Comparison of ENCODE assay signal across 40 mouse cellular contexts in genomic region chr3:26637402-26637801, GRCm38 (mm10). TPM values are rescaled to one million over a fixed set of nuclear protein-coding genes. Genes with fewer than 3 reads are reported as not detected.
"Had no signal": no experiment of that assay in that cellular context is flagged by ENCODE, and none has a peak within 500 bp of the region (broad histone marks: within the 10 kb centered on the region; RNA-seq: fewer than 3 reads in every experiment).

Spata16 (plus strand) TSS chr3:26637620.

- DNase-seq: gastrocnemius, adult 2 months; gastrocnemius, postnatal 10 days; gastrocnemius, postnatal 25 days; heart, adult 18-20 months; heart, postnatal 10 days; heart, postnatal 4 days; kidney, adult 18-20 months; kidney, adult 8-10 months; kidney, postnatal 10 days; kidney, postnatal 25 days; kidney, postnatal 4 days; left cerebral cortex, postnatal 4 days had no signal

- H3K4me1 ChIP-seq: heart, embryonic 10.5 days; heart, embryonic 12.5 days; intestine, embryonic 15.5 days; limb, embryonic 15.5 days; liver, embryonic 12.5 days had no signal

- H3K36me3 ChIP-seq: heart, embryonic 10.5 days; heart, embryonic 12.5 days; hindbrain, embryonic 10.5 days; hindbrain, embryonic 12.5 days; intestine, embryonic 15.5 days; limb, embryonic 13.5 days; limb, embryonic 15.5 days; liver, embryonic 12.5 days had no signal

- H3K27ac ChIP-seq: gastrocnemius, adult 2 months; heart, embryonic 10.5 days; hindbrain, embryonic 10.5 days; hindbrain, embryonic 12.5 days; hindbrain, embryonic 14.5 days; intestine, embryonic 15.5 days; left cerebral cortex, adult 2 months; limb, embryonic 13.5 days; limb, embryonic 15.5 days; liver, embryonic 12.5 days; liver, embryonic 14.5 days had no signal

- H3K4me3 ChIP-seq: gastrocnemius, adult 2 months; heart, embryonic 10.5 days; heart, embryonic 12.5 days; hindbrain, embryonic 10.5 days; hindbrain, embryonic 12.5 days; intestine, embryonic 15.5 days; left cerebral cortex, adult 2 months; limb, embryonic 13.5 days; limb, embryonic 15.5 days; liver, embryonic 12.5 days had no signal

- H3K27me3 ChIP-seq: heart, embryonic 12.5 days; intestine, embryonic 15.5 days; limb, embryonic 13.5 days; limb, embryonic 15.5 days; liver, embryonic 12.5 days had no signal

RNA-seq across cellular contexts. Expression of gene Spata16, which starts in this region (rescaled TPM):
- total RNA-seq: gastrocnemius, adult 2 months; gastrocnemius, postnatal 10 days; gastrocnemius, postnatal 25 days; gastrocnemius, postnatal 4 days; granulocyte monocyte progenitor cell, adult 5-6 weeks; heart, adult 18-20 months; heart, adult 8-10 months; heart, postnatal 10 days; heart, postnatal 25 days; heart, postnatal 4 days; layer of hippocampus, adult 18-20 months; layer of hippocampus, adult 8-10 months; layer of hippocampus, postnatal 10 days; layer of hippocampus, postnatal 25 days; left cerebral cortex, adult 2 months; left cerebral cortex, postnatal 4 days; liver, adult 2 months had no signal
- polyA plus RNA-seq: heart, embryonic 10.5 days; heart, embryonic 12.5 days; heart, embryonic 14.5 days; heart, embryonic 16.5 days; hindbrain, embryonic 10.5 days; hindbrain, embryonic 12.5 days; hindbrain, embryonic 14.5 days; hindbrain, embryonic 16.5 days; inflammation-experienced regulatory T-cells, adult 6 months; intestine, embryonic 15.5 days; intestine, postnatal 0 days; kidney, embryonic 14.5 days; kidney, embryonic 16.5 days; limb, embryonic 11.5 days; limb, embryonic 13.5 days; limb, embryonic 15.5 days; liver, adult 2 months; liver, embryonic 12.5 days; liver, embryonic 14.5 days had no signal
